Mouse (Mus musculus) layer of hippocampus, adult 11-12 months (tissue): ENCODE results near the gene Setx.

ENCODE experiments used
- DNase-seq: peaks from one replicate; pipeline ENCODE4 v3.0.0; 2022; ENCODE audit warnings: low spot score

Setx gene

DNA sequence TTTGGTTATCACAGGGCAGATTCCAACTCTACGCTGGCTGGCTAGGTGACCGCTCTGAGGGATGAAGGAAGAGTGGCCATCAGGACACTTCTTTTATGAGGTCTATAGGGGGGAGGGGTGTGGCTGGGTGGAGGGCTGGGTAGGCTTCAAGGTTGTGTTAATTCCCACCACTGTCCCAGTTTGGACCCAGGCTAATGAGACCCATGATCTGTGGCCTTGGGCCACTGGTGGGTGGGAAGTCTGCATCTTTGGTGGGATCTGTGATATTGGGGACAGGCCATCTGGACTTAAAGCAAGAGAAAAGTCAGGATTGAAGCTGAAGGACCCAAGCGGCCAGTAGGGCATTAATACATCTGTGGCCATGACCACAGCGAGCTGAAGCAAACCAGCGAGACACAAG is 94.8 kb downstream of the Setx start:
- no peak for DNase-seq

DNA sequence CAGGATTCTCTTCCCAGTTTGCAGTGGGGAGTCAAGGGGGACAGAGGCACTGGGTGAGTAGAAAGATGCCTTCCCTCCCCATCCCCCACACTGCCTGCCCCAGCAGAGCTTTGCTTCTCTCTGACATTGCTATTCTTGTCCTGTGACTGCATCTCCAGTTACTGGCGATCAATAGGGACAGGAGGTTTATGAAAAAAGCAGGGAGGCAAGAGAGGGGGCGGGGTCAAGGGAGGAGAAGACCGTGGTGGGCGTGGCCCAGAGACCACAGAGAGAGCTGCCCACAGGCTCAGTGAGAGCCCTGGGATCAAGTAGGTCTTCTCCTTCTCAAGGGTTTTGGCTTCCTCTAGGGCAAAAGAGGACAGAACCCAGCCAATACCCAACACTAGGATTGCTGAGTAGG is 98.3 kb downstream of the Setx start:
- no peak for DNase-seq

- DNase-seq, result no peak
Measured at GRCm38 (mm10) chr2:29223591-29224262, 99.7 kb downstream of the Setx start.

GRCm38 (mm10) chr2:29226671-29227070 is 102.7 kb downstream of the Setx start:
- DNase-seq, result no peak

DNA sequence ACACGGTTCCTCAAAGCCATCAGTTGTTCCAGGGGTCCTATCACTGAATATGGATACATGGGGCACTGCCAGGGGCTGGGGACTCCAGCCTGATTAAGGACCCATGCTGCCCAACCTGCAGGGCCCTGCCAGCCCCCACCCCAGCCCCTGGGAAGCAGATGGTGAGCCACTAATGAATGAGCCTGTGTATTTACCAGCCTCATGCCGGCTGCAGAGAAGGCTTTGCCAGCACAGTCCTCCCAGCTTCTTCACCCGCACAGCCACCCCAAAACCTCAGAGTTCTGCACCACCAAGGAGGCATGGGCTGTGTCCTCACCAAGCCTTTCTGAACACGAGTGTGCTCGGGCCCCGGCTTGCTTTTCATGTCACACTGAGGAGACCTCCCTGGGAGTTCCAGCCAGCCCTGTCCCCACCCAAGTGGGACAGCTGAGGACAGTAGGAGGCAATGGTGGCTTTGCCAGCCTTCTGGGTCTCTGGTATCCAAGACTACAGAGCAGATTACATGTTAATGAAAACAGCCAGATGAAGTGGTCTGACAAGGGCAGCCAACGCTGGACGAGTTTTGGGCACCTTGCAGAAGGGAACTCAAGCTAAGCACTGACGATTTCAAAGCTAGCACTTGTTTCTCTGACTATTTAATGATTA is 106.3 kb downstream of the Setx start:
- DNase-seq, result no peak
